Mouse (Mus musculus) CH12.LX (cell line): Measurements from ENCODE around the gene C130074G19Rik. TPM values are rescaled to one million over a fixed set of nuclear protein-coding genes. Genes with fewer than 3 reads are reported as not detected.

Source experiments
- DNase-seq: peaks from one replicate; pipeline ENCODE4 v3.0.0-alpha.2; 2013; ENCODE audit errors: extremely low read depth
- H3K27ac ChIP-seq: 2 replicates; pipeline ENCODE4 v1.5.1; 2012; ENCODE audit warnings: low read depth, mild to moderate bottlenecking, control low read depth, moderate library complexity; ENCODE audit not compliant: insufficient read depth
- H3K27me3 ChIP-seq: replicated peaks from 2 replicates; pipeline ENCODE3; 2012; ENCODE audit warnings: inconsistent platforms
- H3K36me3 ChIP-seq, 2 experiments: replicated peaks in 1 of 2; 2 replicates each; pipeline versions ENCODE3 to v1.6.1; 2012; ENCODE audit warnings: inconsistent platforms in 1 of 2, low read length in 1 of 2, mild to moderate bottlenecking in 1 of 2, mixed read lengths in 1 of 2, moderate library complexity in 1 of 2; ENCODE audit not compliant: control insufficient read depth in 1 of 2, insufficient read depth in 1 of 2
- H3K4me1 ChIP-seq, 2 experiments: 2 replicates each; pipeline ENCODE4 v1.6.1; 2012; ENCODE audit warnings: inconsistent platforms in 1 of 2, moderate library complexity in 1 of 2; ENCODE audit not compliant: insufficient read depth in 2 of 2, control insufficient read depth in 1 of 2
- H3K4me2 ChIP-seq: 2 replicates; pipeline ENCODE4 v1.6.1; 2012; ENCODE audit warnings: low read depth, mild to moderate bottlenecking, control low read depth; ENCODE audit not compliant: poor library complexity, insufficient read depth, severe bottlenecking
- H3K4me3 ChIP-seq, 3 experiments: fragments of 150-350 bp in 1 of 3; sonication (generic) in 1 of 3; replicated peaks in 1 of 3; 2 replicates each; pipeline versions ENCODE3 to v1.5.1; 2011 to 2012; ENCODE audit warnings: low read depth in 2 of 3, low read length in 2 of 3, mild to moderate bottlenecking in 2 of 3, moderate library complexity in 2 of 3, control low read depth in 1 of 3, improper control_type of control experiment in 1 of 3, inconsistent platforms in 1 of 3, mixed read lengths in 1 of 3; ENCODE audit not compliant: poor library complexity in 1 of 3
- H3K79me2 ChIP-seq: replicated peaks from 2 replicates; pipeline ENCODE4 v1.6.1; 2012; ENCODE audit warnings: mild to moderate bottlenecking, moderate library complexity; ENCODE audit not compliant: control insufficient read depth, poor library complexity, insufficient read depth, severe bottlenecking; ENCODE audit errors: extremely low read depth
- H3K9ac ChIP-seq: 2 replicates; pipeline ENCODE4 v1.6.1; 2012; ENCODE audit warnings: low read depth, mild to moderate bottlenecking, control low read depth, moderate library complexity; ENCODE audit not compliant: insufficient read depth
- H3K9me3 ChIP-seq: replicated peaks from 2 replicates; pipeline ENCODE3; 2012; ENCODE audit warnings: low read length, inconsistent platforms, mixed read lengths
- BHLHE40 ChIP-seq: IDR thresholded peaks from 2 replicates; pipeline ENCODE4 v1.6.1; 2011; ENCODE audit warnings: mild to moderate bottlenecking, low read depth, low read length, improper control_type of control experiment
- CHD2 ChIP-seq: IDR thresholded peaks from 2 replicates; pipeline ENCODE4 v1.6.1; 2011; ENCODE audit warnings: low read length, improper control_type of control experiment
- ELF1 ChIP-seq: IDR thresholded peaks from 2 replicates; pipeline ENCODE4 v1.6.1; 2014; ENCODE audit warnings: low read depth, mild to moderate bottlenecking, inconsistent platforms, low read length, improper control_type of control experiment
- GABPA ChIP-seq: IDR thresholded peaks from 2 replicates; pipeline ENCODE4 v1.6.1; 2012; ENCODE audit warnings: low read depth, low read length, improper control_type of control experiment, inconsistent platforms; ENCODE audit not compliant: insufficient replicate concordance
- HCFC1 ChIP-seq: IDR thresholded peaks from 2 replicates; pipeline ENCODE4 v1.6.1; 2012; ENCODE audit warnings: low read depth, mild to moderate bottlenecking, inconsistent platforms, low read length, improper control_type of control experiment
- JUN ChIP-seq: IDR thresholded peaks from 2 replicates; pipeline ENCODE4 v1.6.1; 2011; ENCODE audit warnings: low read depth, mild to moderate bottlenecking, low read length, improper control_type of control experiment, moderate library complexity; ENCODE audit not compliant: insufficient read depth
- MAX ChIP-seq: IDR thresholded peaks from 2 replicates; pipeline ENCODE4 v1.6.1; 2011; ENCODE audit warnings: low read length, improper control_type of control experiment
- MAZ ChIP-seq: IDR thresholded peaks from 2 replicates; pipeline ENCODE4 v1.6.1; 2012; ENCODE audit warnings: low read depth, mild to moderate bottlenecking, inconsistent platforms, low read length, improper control_type of control experiment, moderate library complexity
- NELFE ChIP-seq: IDR thresholded peaks from 2 replicates; pipeline ENCODE4 v1.6.1; 2011; ENCODE audit warnings: low read depth, low read length, improper control_type of control experiment
- NRF1 ChIP-seq: IDR thresholded peaks from 2 replicates; pipeline ENCODE4 v1.6.1; 2014; ENCODE audit warnings: low read depth, mild to moderate bottlenecking, inconsistent platforms, low read length, improper control_type of control experiment, moderate library complexity
- PAX5 ChIP-seq: IDR thresholded peaks from 2 replicates; pipeline ENCODE4 v1.6.1; 2012; ENCODE audit warnings: low read length, inconsistent platforms, mixed read lengths
- POLR2AphosphoS2 ChIP-seq: IDR thresholded peaks from 2 replicates; pipeline ENCODE4 v1.6.1; 2011; ENCODE audit warnings: low read depth, low read length, improper control_type of control experiment
- RCOR1 ChIP-seq: conservative IDR thresholded peaks from 2 replicates; pipeline ENCODE4 v1.6.1; 2012; ENCODE audit warnings: low read depth, mild to moderate bottlenecking, inconsistent platforms, low read length, improper control_type of control experiment
- SIN3A ChIP-seq: IDR thresholded peaks from 2 replicates; pipeline ENCODE4 v1.6.1; 2012; ENCODE audit warnings: low read length, improper control_type of control experiment, inconsistent platforms
- TBP ChIP-seq: conservative IDR thresholded peaks from 2 replicates; pipeline ENCODE4 v1.6.1; 2011; ENCODE audit warnings: low read depth, low read length, improper control_type of control experiment
- UBTF ChIP-seq: IDR thresholded peaks from 2 replicates; pipeline ENCODE4 v1.6.1; 2012; ENCODE audit warnings: low read depth, mild to moderate bottlenecking, inconsistent platforms, low read length, improper control_type of control experiment, moderate library complexity
- USF1 ChIP-seq: IDR thresholded peaks from 2 replicates; pipeline ENCODE4 v1.6.1; 2014; ENCODE audit warnings: low read depth, mild to moderate bottlenecking, inconsistent platforms, low read length, improper control_type of control experiment
- ZC3H11A ChIP-seq: IDR thresholded peaks from 2 replicates; pipeline ENCODE4 v1.6.1; 2012; ENCODE audit warnings: low read depth, mild to moderate bottlenecking, inconsistent platforms, low read length, improper control_type of control experiment
- ZMIZ1 ChIP-seq: IDR thresholded peaks from 2 replicates; pipeline ENCODE4 v1.6.1; 2012; ENCODE audit warnings: low read depth, mild to moderate bottlenecking, inconsistent platforms, low read length, improper control_type of control experiment
- ZNF384 ChIP-seq: IDR thresholded peaks from 2 replicates; pipeline ENCODE4 v1.6.1; 2012; ENCODE audit warnings: low read depth, low read length, improper control_type of control experiment, inconsistent platforms
- dilution Hi-C: fragments of 300-500 bp; cut with MboI; formaldehyde crosslinking; loops from 2 replicates; pipeline ENCODE4 v1.14.3; 2020; ENCODE audit warnings: low sequenced_read_pairs; ENCODE audit not compliant: extremely low pct_unique_long_range_greater_than_20kb, extremely low pct_ligation_motif_present
- in situ Hi-C: fragments of 300-500 bp; cut with MboI; formaldehyde crosslinking; loops from 3 replicates; pipeline ENCODE4 v1.14.3; 2019; ENCODE audit warnings: low sequenced_read_pairs, low pct_ligation_motif_present, low pct_unique_long_range_greater_than_20kb, mixed read lengths
- polyA plus RNA-seq: library from polyadenylated mRNA; unstranded; fragments of >175 nt; gene quantifications from 2 replicates; pipeline ENCODE4 v1.2.1, GENCODE M21; 2012; ENCODE audit warnings: low read depth; ENCODE audit not compliant: insufficient read length
- total RNA-seq, 2 experiments: library from RNA; depleted of rRNA; stranded (reverse); fragments of 300-350 nt in 1 of 2; fragments of >200 nt in 1 of 2; gene quantifications; 2 replicates each; pipeline ENCODE4 v1.2.3; 2012 to 2014

Gene C130074G19Rik
- not detected in 2 replicates for total RNA-seq (2012; rRNA removed)
- not detected in 2 replicates for total RNA-seq (2014; rRNA removed)
- not detected in 2 replicates for polyA plus RNA-seq

DNA sequence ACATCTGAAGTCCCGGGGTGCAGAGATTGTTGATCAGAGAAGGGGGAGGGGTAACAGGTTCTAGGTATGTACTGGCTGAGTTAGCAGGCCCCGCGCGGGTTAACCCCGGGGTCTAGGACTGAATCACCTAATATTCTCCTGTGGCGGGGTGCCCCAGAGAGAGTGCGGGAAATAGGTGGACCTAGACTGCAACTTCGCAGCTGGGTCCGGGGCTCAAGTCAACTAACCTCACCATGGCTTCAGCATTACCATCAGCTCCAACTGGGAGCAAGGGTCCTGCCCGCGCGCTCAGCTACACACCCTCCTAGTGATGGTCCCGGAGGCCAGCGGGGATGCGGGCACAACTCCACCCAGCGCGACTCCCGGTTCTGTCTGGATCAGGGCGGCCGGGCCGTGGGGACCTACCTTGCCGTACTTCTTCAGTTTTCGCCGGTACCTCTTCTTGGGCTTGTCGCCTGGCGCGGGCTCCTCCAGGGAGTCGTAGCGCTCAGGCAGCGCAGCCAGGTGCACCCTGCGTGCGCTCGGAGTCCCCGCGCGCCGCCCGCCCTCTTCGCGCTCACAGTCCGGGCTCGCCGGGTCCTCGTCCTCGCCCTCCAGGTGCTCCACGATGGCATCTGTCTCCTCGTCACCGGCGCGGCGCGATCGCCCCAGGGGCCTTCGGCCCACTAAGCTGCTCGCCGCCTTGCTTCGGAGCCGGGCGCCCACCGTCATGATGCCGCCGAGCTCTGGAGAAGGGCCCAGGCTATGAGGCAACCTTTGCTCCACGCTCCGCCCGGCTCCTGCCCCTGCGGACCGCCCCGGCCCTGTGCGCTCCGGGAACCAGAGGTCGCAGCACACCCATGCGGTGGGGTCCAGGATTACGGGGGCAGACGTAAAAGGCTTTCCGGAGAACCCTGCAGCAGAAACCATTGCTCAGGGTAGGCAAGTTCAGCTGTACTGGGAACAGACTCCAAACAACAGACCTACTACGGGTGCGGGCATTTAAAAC is at the start of gene C130074G19Rik:
C130074G19Rik (minus strand) TSS at position 938 of the 988 bp plus-strand sequence.
- H3K27me3 ChIP-seq: no peaks in the 10 kb centered on the region
- H3K4me2 ChIP-seq: no peak within 1 kb of the TSS
- in situ Hi-C loops (no loop called here), dilution Hi-C loops (no loop called here)
- no peaks in the 10 kb centered on the region for H3K9me3 ChIP-seq
- no peaks in the 10 kb centered on the region for H3K36me3 ChIP-seq
- no peak for DNase-seq
- no peak within 1 kb of the TSS for H3K9ac ChIP-seq
- TF ChIP-seq NELFE (no peak), CHD2 (no peak), GABPA (no peak), PAX5 (no peak), TBP (no peak)
- no peaks in the 10 kb centered on the region for H3K79me2 ChIP-seq
- no peak within 1 kb of the TSS for H3K4me3 ChIP-seq
- no peak within 1 kb of the TSS for H3K27ac ChIP-seq
- H3K4me1 ChIP-seq: peaks cover 0 to 9% of the 10 kb centered on the region in 2 experiments; a peak in 1 of 4 replicates

DNA sequence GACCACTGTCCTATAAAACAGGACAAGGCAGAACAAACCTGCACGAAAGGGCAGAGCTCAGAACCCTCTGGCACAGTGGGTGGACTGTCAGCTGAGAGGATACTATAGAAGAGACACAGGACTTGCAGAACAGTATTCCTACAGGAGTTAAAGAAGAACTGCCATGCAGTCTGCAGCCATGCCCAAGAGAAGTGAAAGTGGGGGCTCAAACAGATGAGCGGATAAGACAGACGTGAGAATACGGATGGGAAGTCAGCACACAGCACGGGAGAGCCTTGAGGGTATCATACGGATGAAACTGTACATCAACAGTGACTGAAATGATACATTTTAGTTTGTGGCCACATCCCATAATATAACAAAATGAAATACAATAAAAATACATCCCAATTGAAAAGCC is 48.1 kb upstream of the C130074G19Rik start:
- H3K4me1 ChIP-seq: 0 out of 4 replicates have a peak, but pooled peaks cover 0 to 6% of the 10 kb centered on the region in 2 experiments
- H3K9me3 ChIP-seq: no peaks in the 10 kb centered on the region
- H3K27ac ChIP-seq: no peak overlapping the region
- no peak overlapping the region for H3K4me3 ChIP-seq
- in situ Hi-C loops: no loop called here
- no peak for DNase-seq
- no peaks in the 10 kb centered on the region for H3K27me3 ChIP-seq
- H3K9ac ChIP-seq: no peak overlapping the region
- H3K79me2 ChIP-seq: no peaks in the 10 kb centered on the region
- no peak overlapping the region for H3K4me2 ChIP-seq
- dilution Hi-C loops: no loop called here
- no peaks in the 10 kb centered on the region for H3K36me3 ChIP-seq
- no peak for TF ChIP-seq RCOR1
- TF ChIP-seq ZC3H11A: no peak
- no peak for TF ChIP-seq NRF1
- TF ChIP-seq POLR2AphosphoS2: no peak
- TF ChIP-seq ZNF384: no peak
- TF ChIP-seq USF1: no peak
- no peak for TF ChIP-seq JUN
- TF ChIP-seq MAX: no peak
- TF ChIP-seq TBP: no peak
- TF ChIP-seq SIN3A: no peak
- TF ChIP-seq ZMIZ1: no peak
- TF ChIP-seq ELF1: no peak
- TF ChIP-seq HCFC1: no peak
- no peak for TF ChIP-seq UBTF
- TF ChIP-seq MAZ: no peak
- TF ChIP-seq BHLHE40: no peak
